Mouse (Mus musculus) forebrain, embryonic 14.5 days (tissue): ENCODE results near the gene Tmprss3. TPM values are rescaled to one million over a fixed set of nuclear protein-coding genes. Genes with fewer than 3 reads are reported as not detected.

Source experiments
- ATAC-seq: fragments of 200-750 bp; cut with Nextera tagmentation; 2 replicates; pipeline ENCODE4 v1.8.0; 2017; ENCODE audit warnings: mild to moderate bottlenecking, moderate library complexity
- DNase-seq: peaks from one replicate; pipeline ENCODE4 v3.0.0-alpha.2; 2015; ENCODE audit warnings: low spot score
- H3K27ac ChIP-seq: fragments of 300-500 bp; sonication (generic); 2 replicates; pipeline ENCODE4 v1.5.1; 2014; ENCODE audit warnings: low read depth, mild to moderate bottlenecking, control low read depth, low read length, moderate library complexity
- H3K27me3 ChIP-seq: fragments of 300-500 bp; sonication (generic); replicated peaks from 2 replicates; pipeline ENCODE4 v1.6.1; 2014; ENCODE audit warnings: low read length, control low read depth, mixed read lengths; ENCODE audit not compliant: control insufficient read depth, insufficient read depth
- H3K36me3 ChIP-seq: fragments of 300-500 bp; sonication (generic); 2 replicates; pipeline ENCODE4 v1.6.1; 2014; ENCODE audit warnings: low read length, control low read depth; ENCODE audit not compliant: control insufficient read depth, insufficient read depth
- H3K4me1 ChIP-seq: fragments of 300-500 bp; sonication (generic); 2 replicates; pipeline ENCODE4 v1.6.1; 2014; ENCODE audit warnings: antibody characterized with exemption, low read length, control low read depth; ENCODE audit not compliant: control insufficient read depth, insufficient read depth
- H3K4me2 ChIP-seq: fragments of 300-500 bp; sonication (generic); 2 replicates; pipeline ENCODE4 v1.6.1; 2014; ENCODE audit warnings: mild to moderate bottlenecking, control low read depth, low read length
- H3K4me3 ChIP-seq: fragments of 300-500 bp; sonication (generic); 2 replicates; pipeline ENCODE4 v1.5.1; 2014; ENCODE audit warnings: low read depth, low read length, control low read depth
- H3K9ac ChIP-seq: fragments of 300-500 bp; sonication (generic); 2 replicates; pipeline ENCODE4 v1.6.1; 2014; ENCODE audit warnings: mild to moderate bottlenecking, low read length, control low read depth, moderate library complexity
- H3K9me3 ChIP-seq: fragments of 300-500 bp; sonication (generic); replicated peaks from 2 replicates; pipeline ENCODE4 v1.6.1; 2016; ENCODE audit warnings: low read length, control low read depth, mixed read lengths; ENCODE audit not compliant: control insufficient read depth
- whole genome bisulfite sequencing: fragments of 180-500 bp; shearing (Covaris S2); extraction: QIAGEN DNeasy Blood & Tissue Kit; methylation state at CpG from one replicate; pipeline ENCODE4 v1.1.7; 2014; 5-methylcytosine and 5-hydroxymethylcytosine counted together
- polyA plus RNA-seq: library from polyadenylated mRNA; unstranded; fragments of >200 nt; fragmentation: Nextera tagmentation; extraction: Ambion mirVana; gene quantifications from 2 replicates; pipeline ENCODE4 v1.2.1, GENCODE M21; 2014

Tmprss3 gene
- polyA plus RNA-seq, 1 experiment from 2014 or later = not detected

DNA sequence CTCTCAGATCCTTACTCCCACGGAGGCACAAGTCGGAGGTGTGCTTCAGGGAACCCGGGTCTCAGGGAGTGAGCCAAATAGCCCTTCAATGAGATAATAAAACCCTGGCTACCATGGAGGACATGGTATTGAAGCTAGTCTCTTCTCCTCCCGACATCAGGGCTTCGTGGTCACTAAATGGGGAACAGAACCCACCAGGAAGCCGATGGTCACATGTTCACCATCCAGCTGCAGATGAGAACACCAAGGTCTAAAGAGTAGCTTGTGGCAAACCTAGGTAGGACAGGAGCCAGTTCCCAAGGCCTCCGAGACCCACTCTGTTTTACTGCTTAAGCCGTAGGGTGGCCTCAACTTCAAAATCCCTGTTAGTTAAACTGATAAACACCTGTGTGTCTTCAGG, 9.9 kb upstream of the Tmprss3 start:
- DNase-seq = no peak
- H3K4me3 ChIP-seq = no peak overlapping the region
- ATAC-seq = no peak
- no peak overlapping the region for H3K4me2 ChIP-seq
- H3K27me3 ChIP-seq = no peaks in the 10 kb centered on the region
- H3K4me1 ChIP-seq = no peaks in the 10 kb centered on the region
- H3K36me3 ChIP-seq = no peaks in the 10 kb centered on the region
- WGBS = 89% methylated on average over 8 of the region's 8 CpGs
- H3K9me3 ChIP-seq = no peaks in the 10 kb centered on the region
- no peak overlapping the region for H3K9ac ChIP-seq
- no peak overlapping the region for H3K27ac ChIP-seq

DNA sequence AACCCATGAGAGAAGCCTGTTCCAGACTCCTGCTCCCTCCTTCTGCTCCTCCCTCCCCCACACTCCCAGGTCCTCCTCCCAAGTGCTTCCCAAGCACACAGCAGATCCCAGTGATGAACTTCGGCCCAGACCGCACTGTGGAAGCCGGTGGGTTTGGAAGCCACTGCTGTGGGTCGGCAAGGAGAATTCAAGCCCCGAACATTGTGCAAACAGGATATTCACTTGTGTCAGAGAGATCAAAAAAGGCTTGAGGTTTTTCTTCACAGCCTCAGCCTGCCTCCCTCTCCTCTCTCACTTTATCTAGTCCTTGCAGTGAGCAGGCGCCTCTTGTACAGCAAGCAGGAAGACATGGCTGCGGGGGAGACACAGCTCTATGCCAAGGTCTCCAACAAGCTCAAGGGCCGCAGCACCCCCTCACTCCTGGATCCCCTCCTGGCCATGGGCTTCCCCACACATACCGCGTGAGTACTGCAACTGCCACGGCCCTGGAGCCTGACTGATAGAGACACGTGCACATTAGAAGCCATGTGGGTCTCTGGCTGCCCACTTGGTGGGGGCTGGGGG, 9.1 kb upstream of the Tmprss3 start, which contains the start of gene Ubash3a:
Gene Ubash3a, plus strand, starts transcription at position 103 of the 564 bp plus-strand sequence.
- Histone ChIP-seq H3K27me3 (no peaks in the 10 kb centered on the region), H3K4me2 (no peak within 1 kb of the TSS), H3K27ac (no peak within 1 kb of the TSS), H3K36me3 (no peaks in the 10 kb centered on the region), H3K4me1 (no peaks in the 10 kb centered on the region), H3K9ac (no peak within 1 kb of the TSS), H3K4me3 (no peak within 1 kb of the TSS), H3K9me3 (no peaks in the 10 kb centered on the region)
- DNase-seq (no peak), ATAC-seq (no peak)
- 90% methylated on average over 12 of the region's 12 CpGs for WGBS

DNA sequence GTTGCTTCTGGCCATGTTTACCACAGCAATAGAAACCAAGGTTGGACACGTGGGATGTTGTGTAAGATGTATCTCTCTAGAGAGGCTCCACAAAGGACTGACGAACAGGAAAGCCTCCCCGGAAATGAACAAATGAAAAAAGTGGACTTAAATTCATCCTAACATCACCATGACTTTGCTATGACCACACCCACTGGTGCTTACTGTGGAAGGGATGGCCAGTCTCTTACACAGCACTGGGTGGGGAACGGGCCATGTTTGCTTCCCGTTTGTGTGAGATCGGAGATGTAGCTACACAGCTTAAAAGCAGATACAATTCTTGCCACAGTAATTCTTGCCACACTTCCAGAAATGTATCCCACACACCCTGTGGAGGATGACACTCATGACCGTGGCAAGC, 2.5 kb downstream of the Tmprss3 start:
- Histone ChIP-seq H3K4me1 (no peaks in the 10 kb centered on the region), H3K36me3 (no peaks in the 10 kb centered on the region), H3K9me3 (no peaks in the 10 kb centered on the region), H3K27me3 (no peaks in the 10 kb centered on the region), H3K4me3 (no peak overlapping the region), H3K9ac (no peak overlapping the region), H3K4me2 (no peak overlapping the region), H3K27ac (no peak overlapping the region)
- WGBS = 91% methylated on average over 7 of the region's 7 CpGs
- no peak for ATAC-seq
- no peak for DNase-seq

DNA sequence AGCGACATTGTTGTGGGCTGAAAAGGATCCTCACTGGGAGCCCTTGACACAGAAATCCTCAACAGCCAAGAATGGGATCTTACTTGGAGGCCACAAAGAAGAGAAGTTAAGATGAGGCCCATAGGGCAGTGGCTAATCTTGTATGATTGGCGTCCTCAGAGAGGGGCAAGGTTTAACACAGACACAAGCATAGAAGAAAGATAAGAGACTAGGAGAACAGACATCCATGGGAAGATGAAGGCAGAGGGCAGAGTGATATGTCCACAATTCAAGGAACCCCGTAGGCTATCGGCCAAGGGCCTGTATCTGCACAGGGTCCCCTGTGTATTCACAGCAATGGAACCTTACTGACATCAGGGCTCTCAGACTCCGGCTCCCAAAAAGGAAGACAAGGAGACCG, 3.6 kb downstream of the Tmprss3 start:
- Histone ChIP-seq H3K27ac (no peak overlapping the region), H3K36me3 (no peaks in the 10 kb centered on the region), H3K4me3 (no peak overlapping the region), H3K27me3 (no peaks in the 10 kb centered on the region), H3K4me1 (no peaks in the 10 kb centered on the region), H3K9ac (no peak overlapping the region), H3K9me3 (no peaks in the 10 kb centered on the region), H3K4me2 (no peak overlapping the region)
- ATAC-seq (no peak), DNase-seq (no peak)
- WGBS = 88% methylated on average over 6 of the region's 6 CpGs

DNA sequence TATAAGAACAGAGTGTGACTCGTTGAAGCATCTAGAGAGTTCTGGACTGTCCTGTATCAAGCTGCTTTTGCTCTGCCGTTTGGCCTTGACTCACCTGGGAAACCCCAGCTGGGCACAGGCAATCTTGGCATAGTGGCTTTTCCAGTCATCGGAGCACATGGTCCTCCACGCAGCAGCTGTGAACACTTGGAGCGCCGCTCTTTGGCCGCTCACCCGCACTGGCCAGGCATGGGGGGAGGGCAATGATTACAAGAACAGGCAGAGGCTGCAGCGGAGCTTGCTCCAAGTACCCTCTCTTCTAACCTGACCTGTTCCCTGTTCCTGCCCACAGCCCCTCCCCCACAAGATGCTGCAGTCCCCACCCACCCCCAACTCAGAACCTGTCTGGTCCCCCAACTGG, 5.4 kb downstream of the Tmprss3 start:
- WGBS = 90% methylated on average over 9 of the region's 9 CpGs
- no peak overlapping the region for H3K4me2 ChIP-seq
- no peaks in the 10 kb centered on the region for H3K27me3 ChIP-seq
- no peaks in the 10 kb centered on the region for H3K9me3 ChIP-seq
- DNase-seq (no peak), ATAC-seq (no peak)
- no peaks in the 10 kb centered on the region for H3K36me3 ChIP-seq
- no peak overlapping the region for H3K9ac ChIP-seq
- no peak overlapping the region for H3K27ac ChIP-seq
- H3K4me1 ChIP-seq = no peaks in the 10 kb centered on the region
- H3K4me3 ChIP-seq = no peak overlapping the region

DNA sequence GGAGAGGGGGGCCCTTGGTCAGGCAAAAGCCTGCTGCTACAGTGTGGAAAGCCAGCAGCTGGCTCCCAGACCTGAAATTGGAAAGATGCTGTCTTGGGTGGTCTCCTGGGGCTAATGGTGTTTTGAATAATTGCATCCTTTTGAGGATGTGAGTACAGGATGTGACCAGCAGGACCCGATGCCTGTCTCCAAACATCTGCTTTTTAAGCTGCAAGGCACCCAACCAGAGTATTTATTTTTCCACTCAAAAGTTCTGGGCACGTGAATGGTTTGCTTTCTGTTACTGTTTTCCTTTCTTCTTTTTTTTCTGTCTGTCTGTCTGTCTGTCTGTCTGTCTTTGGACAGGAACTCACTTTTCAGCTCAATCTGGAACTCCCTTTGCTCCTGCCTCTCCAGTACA, 6.1 kb downstream of the Tmprss3 start:
- H3K27me3 ChIP-seq = no peaks in the 10 kb centered on the region
- no peak overlapping the region for H3K4me2 ChIP-seq
- DNase-seq = no peak
- WGBS = 69% methylated on average over 2 of the region's 2 CpGs
- H3K9ac ChIP-seq = no peak overlapping the region
- H3K36me3 ChIP-seq = no peaks in the 10 kb centered on the region
- no peak overlapping the region for H3K4me3 ChIP-seq
- H3K9me3 ChIP-seq = no peaks in the 10 kb centered on the region
- ATAC-seq = no peak
- H3K27ac ChIP-seq = no peak overlapping the region
- H3K4me1 ChIP-seq = no peaks in the 10 kb centered on the region

DNA sequence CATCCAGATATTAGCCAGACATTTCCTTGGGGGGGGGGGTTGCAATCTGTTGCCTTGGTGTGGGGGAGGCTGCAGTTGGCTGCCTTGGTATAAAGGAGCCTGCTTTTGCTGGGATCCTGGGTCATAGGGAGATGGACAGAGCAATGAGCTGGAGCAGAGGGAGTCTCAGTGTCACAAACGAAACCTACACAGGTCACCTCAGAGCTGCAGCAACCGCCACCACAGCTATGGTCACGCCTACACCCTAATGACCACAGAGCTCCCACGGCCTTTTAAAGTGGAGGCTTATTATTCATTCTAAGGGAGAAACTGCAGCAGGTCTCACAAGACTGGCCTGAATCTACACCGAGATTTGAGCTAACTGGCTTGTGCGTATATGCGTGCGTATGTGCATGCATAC, 7.0 kb downstream of the Tmprss3 start:
- H3K36me3 ChIP-seq = no peaks in the 10 kb centered on the region
- WGBS = 70% methylated on average over 8 of the region's 8 CpGs
- no peak overlapping the region for H3K27ac ChIP-seq
- H3K9me3 ChIP-seq = no peaks in the 10 kb centered on the region
- no peak overlapping the region for H3K4me2 ChIP-seq
- no peak overlapping the region for H3K9ac ChIP-seq
- H3K4me3 ChIP-seq = no peak overlapping the region
- DNase-seq (no peak), ATAC-seq (no peak)
- no peaks in the 10 kb centered on the region for H3K27me3 ChIP-seq
- no peaks in the 10 kb centered on the region for H3K4me1 ChIP-seq

DNA sequence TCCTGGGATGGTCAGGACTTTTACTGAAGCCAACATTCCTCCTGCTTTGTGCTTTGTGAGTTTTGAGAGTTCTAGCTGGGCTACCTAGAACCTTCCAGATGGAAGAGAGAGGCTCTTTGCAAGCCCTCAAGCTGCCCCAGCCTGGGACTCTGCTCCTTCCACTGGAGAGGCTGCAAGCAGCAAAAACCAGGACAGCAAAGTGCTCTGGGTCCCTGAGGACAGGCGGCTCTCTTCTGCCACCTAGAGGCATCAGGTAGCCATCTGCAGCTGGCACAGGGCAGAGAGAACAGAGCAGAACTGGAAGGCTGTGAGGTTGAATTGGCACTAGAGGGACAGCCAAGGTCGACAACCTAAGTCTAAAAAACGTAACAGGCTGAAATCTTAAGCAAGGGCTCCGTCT, 11.4 kb downstream of the Tmprss3 start:
- no peaks in the 10 kb centered on the region for H3K4me1 ChIP-seq
- 24% methylated on average over 4 of the region's 4 CpGs for WGBS
- no peaks in the 10 kb centered on the region for H3K27me3 ChIP-seq
- no peaks in the 10 kb centered on the region for H3K36me3 ChIP-seq
- H3K9me3 ChIP-seq = no peaks in the 10 kb centered on the region
- no peak overlapping the region for H3K27ac ChIP-seq
- no peak overlapping the region for H3K9ac ChIP-seq
- ATAC-seq = no peak
- H3K4me3 ChIP-seq = no peak overlapping the region
- peak; percentile 77 for DNase-seq
- H3K4me2 ChIP-seq = no peak overlapping the region

DNA sequence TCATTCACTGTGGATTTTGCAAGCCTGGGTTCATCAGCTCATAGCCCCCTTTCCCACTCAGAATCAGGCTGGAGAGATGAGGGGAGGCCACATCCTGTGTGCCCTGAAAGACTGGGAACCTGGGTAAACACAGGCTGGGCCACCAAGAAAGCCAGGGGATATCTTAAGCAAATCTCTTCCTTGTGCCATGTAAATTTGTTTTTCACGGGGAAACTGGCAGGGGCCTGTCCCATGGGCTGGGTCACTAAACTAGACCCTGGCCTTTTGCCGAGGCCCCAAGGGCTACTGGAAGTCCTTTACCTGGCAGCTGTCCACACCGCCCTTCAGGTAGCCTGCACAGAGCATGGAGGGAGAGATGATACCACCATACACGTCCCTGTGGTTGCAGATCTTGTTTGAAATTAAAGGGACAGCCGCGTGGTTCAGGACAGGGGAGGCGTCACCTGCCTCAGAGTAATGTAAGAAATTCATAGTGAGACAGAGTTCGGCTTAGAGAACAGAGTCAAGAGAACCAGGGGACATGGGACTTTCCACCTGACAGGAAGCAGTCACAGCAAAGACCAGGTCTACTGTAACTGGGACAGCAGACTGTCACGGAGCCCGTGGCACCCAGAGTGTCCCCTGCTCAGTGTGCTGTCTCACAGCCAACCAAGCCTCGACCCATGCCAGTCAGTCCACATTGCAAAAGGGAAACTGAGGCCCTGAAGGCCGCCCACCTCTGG, 14.3 kb downstream of the Tmprss3 start:
- Histone ChIP-seq H3K9ac (no peak overlapping the region), H3K27me3 (no peaks in the 10 kb centered on the region), H3K4me1 (no peaks in the 10 kb centered on the region), H3K4me3 (no peak overlapping the region), H3K9me3 (no peaks in the 10 kb centered on the region), H3K27ac (no peak overlapping the region), H3K36me3 (no peaks in the 10 kb centered on the region), H3K4me2 (no peak overlapping the region)
- no peak for ATAC-seq
- 84% methylated on average over 12 of the region's 12 CpGs for WGBS
- DNase-seq = no peak
